Mouse (Mus musculus) kidney, postnatal 25 days (tissue): Measurements from ENCODE around the gene Helq.
A peak's percentile ranks its signal among the peaks of the same experiment; 100 is the strongest.

Experiments used
- DNase-seq, 2 experiments: peaks; one replicate each; pipeline ENCODE4 v3.0.0; 2021; ENCODE audit warnings: mixed read lengths in 2 of 2

The Helq gene

DNA sequence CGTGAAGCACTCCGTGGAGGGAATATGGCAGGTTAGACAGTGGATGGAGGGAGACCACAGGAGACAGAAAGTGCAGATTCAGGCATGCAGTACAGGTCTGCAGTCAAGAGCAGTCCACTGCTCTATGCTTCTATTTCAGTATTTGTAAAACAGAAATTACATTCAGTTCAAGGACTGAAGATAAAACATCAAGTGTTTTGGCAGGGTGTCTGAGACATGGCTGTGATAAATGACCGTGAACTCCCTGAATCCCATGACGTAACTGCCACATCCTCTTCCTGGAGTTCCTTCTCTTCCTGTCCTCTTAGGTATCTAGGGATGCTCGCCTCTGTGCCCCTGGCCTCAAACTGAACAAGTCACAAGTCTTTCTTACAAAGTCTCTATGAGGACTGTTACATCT lies 21.5 kb downstream of the Helq start:
- no peak for DNase-seq

DNA sequence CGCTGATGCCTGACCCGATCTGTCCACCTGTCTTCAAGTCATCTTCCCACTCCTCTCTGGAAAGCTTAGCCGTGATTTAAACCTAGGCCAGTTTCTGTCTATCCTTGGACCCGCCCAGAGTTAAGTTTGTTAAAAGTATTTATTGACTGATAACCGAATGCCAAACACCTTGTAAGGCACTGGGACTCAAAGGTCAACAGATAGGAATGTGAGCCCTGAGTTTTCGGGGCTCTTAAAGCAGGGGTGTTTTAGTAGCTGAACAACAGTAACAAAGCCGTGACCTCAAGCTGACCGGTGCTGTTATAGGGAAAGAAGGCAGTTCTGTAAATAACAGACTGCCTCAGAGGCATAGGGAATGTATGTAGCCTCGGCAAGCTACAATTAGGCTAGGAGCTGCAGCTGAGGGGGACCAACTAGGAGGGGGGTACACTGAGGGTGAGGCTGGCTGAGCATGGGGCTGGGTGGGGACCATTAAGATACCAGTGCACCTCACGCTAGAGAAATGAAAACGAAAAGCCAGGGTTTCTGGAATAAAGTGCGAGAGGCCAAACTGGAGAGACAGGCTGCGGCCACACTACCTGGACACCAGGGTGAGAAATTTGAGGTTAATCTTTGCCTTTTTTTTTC lies 22.5 kb downstream of the Helq start:
- no peak for DNase-seq

DNA sequence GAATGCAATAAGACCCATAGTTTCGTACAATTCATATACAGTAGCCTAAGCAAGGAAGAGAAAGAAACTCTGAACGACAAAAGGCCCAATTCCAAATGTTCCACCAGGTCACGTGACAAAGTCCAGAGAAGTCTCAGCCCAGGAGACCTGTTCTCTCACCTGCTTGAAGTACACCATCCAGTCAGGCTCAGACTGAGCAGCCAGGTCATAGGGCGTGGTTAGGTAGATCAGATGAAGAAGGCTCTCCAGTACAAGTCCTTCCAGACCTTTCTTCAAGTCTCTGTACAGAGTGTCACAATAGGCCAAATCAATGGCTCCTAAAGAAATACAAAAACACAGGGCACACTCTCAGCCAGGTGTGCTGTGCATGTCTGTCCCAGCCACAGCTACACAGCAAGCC lies 26.8 kb downstream of the Helq start:
- no peak for DNase-seq

DNA sequence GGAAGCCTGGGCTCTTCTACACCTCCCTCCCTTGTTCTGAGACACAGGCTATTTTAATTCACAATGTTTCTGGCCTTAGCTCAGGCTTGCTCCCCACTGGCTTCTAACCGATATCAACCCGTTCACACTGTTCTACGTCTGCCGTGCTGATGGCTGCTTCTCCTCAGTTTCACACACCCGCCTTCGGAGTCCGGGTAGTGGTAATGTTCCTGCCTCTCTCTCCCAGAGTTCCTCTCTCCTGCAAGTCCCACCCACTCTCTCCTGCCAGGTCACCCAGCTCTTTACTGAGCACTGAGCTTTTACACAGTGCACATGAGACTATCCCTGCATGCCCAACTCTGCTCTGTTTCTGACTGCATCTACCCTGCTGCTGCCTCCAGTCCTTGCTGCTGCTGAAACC lies 32.4 kb downstream of the Helq start:
- no peak for DNase-seq

DNA sequence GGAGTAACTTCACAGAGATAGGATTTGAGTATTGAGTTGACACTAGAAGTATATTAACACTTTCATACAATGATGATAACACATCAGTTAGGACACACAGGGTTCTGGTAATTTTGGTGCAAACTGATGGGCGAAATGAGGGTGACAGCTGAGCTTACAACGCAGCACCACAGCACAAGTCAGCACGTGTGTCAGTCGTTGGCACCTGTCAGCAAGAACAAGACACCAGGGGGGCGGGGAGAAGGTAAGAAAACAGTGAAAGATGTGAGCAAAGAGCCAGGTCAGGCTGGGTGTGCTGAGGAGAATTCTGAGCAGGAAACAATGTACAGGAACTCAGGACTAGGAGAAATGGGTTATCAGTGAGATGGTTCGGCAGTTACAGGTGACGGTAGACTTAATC lies 36.7 kb downstream of the Helq start:
- DNase-seq: no peak

DNA sequence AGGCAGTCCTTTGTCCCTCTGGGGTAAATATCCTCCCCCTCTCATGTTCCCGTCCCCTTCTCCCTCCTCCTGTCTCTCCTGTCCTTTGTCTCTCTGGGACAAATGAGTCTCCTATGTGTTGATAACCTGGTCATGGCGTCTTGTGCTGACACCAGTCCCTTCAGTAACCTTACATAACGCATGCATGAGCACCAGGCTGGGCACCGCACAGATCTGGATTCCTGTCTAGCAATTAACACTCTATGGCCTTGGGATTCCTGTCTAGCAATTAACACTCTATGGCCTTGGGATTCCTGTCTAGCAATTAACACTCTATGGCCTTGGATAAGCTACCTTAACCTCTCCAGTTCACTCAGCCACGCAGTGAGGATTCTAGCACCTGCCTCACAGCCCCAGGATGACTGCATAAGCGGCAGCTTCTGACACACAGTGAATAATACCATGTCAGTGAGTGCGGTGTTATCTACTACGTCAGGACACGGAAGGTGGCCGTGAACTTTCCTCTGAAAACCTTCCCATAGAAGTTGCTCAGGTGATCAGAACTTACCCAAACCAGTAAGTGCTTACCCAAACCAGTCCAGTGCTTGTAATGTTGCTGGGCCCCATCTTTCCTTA lies 38.2 kb downstream of the Helq start:
- DNase-seq: no peak

DNA sequence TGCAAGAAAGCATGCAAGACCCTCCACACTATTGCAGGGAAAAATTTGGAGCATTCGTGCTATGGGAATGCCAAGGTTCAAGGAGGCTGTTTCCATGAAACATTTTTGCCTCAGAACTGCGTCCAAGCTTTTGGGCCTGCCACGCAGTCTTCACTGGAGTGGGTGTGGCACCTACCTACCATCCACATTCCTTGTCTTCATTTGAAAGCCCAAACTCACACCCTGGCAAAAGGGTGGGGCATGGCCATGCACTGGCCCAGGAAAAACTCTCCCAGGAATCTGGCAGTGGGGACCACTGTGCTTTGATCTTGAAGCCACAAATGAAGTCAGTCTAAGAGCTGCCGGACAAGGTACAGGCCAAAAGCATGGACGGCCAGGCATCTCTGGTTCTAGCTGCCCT lies 40.3 kb downstream of the Helq start:
- DNase-seq: no peak

DNA sequence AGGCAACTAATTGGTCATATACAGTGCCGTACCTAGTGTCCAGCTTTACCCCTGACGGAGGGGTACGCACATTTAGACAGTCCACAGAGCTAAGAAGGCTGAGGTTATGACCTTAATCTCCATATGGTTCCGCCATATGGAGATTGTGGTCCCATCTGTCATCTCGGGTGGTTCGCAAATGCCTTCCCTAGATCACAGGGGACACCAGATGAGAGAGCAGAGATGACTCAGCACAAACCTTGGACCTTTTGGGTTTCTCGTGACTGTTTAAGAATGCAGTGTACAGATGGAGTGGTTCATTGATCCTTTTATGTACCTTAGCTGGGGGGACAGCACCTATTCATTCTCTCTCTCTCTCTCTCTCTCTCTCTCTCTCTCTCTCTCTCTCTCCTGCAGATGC lies 45.0 kb downstream of the Helq start:
- DNase-seq: no peak

DNA sequence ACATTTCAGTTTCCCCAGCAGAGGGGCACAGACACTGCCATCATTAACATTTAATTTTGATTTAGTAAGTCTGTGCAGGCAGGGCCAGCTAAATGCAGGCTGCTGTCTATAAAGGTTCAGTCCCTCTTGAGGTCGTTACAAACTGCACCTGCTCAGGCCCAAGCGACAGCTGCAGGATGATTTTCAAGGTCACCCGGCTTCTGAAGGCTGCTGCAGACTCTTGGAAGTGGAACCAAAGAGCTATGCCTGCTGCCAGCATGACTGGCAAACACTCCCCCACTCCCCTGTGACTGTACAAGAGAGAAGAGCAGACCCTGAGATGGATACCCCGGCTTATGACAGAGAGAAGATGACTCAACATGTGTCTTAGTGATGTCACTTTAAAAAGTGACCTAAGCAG lies 46.7 kb downstream of the Helq start:
- DNase-seq: no peak

DNA sequence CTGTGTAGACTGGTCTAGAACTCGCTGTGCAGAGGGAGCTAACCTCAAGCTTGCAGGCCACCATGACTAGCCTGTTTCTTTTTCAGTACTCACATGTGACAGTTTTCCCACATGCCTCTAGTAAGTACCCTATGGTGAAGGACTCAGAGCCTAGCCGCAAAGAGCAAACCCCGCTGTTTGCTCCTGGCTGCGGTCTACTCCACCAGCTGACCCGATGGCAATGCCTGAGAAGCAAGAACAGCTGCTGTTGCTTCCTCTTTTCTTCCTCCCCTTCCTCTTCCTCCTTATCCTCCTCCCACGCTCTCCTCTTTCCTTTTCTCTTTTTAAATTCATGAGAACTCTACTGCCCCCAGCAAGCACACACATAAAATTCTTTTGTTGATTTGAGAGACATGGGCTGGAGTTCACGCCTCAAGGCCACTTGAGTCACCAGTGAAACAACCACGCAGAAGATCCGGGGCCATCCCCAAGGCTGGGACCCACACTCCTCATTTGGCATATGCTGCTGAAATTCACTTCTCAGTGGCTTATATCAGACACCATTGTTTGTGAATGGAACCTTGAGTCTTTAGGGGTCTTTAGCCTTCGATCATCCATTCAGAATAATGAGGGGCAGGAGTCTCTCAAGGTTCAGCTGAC lies 47.7 kb downstream of the Helq start:
- DNase-seq: no peak

DNA sequence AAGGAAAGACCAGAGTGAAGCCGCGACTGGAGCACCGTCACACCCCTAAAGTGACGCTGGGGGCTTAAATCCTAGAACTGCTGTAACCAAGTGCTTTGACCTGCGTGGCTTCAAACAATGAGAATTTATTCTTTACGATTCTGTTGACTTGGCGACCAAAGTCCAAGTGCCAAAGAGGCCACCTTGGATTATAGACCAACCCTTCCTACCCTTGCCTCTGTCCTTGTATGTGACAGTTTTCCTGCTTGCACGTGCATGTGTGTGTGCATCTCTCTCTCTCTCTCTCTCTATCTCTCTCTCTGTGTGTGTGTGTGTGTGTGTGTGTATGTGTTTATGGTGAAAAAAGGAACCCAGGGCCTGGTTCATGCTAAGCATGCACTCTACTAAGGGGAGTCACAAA lies 59.6 kb downstream of the Helq start:
- DNase-seq: no peak

DNA sequence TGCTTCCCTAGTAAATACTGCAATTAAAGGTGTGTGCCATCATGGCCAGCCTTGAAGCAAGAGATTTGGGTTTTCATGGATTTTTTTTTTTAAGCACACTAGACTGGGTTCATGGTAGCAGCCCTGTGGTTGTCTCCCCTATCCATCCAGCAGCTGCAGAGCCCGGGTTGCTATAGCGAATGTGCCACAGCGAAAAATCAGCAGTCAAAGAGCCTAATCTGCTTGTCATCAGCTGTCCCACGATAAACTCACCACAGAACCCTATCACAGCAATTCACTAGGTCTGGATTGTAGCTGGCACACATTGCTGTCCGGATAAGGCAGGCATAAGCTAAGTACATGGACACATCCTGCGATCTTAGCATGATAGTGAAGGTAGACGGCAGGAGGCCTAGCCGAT lies 61.5 kb downstream of the Helq start:
- no peak for DNase-seq

DNA sequence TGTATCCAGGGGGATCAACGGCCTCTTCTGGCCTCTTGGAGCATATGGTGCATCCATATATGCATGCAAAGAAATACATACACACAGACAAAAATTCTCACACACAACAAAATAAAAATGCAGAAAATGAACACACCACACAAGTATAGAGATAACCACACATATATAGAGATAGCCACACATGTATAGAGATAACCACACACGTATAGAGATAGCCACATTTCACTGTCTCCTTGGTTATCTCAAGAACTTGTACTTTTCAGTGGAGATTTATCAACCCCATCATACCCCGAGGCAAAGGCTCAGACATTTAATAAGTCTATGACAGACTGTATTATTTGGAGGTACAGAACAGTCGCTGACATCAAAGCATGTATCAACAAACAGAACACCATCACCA lies 63.9 kb downstream of the Helq start:
- no peak for DNase-seq

DNA sequence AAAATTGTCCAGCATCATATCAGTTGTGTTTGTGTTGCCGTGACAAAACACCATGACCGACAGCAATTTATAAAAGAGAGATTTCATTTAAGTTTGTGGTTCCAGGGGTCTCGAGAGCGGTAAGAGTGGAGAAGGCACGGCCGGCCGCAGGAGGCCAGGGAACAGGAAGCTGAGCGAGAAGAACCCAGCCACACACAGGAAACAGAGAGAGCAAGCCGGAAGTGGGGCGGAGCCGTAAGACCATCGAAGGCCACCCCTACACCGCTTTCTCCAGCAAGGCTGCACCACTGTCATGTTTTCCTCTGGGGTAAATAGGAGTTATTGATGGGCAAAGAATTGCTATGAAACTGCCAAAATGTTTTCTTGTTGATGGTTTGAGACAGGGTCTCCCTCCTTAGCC lies 69.6 kb downstream of the Helq start:
- DNase-seq: no peak

DNA sequence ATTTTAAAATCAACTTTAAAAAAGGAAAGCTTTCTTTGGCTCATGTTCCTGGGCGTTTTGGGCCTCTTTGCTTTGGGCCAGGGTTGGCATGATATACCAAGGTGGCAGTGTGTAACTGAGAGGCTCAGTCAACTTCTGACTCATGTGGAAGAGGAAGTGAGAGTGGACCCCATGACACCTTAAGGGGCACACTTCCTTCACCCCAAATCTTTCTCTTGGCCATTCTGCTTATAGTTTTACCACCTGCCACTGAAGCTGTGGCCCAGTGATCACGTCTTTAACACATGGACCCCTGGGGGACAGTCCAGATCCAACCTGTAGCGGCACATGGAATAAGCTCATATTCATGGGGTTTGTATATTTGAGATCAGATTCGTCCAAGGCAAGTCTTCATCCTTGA lies 72.4 kb downstream of the Helq start:
- no peak for DNase-seq

DNA sequence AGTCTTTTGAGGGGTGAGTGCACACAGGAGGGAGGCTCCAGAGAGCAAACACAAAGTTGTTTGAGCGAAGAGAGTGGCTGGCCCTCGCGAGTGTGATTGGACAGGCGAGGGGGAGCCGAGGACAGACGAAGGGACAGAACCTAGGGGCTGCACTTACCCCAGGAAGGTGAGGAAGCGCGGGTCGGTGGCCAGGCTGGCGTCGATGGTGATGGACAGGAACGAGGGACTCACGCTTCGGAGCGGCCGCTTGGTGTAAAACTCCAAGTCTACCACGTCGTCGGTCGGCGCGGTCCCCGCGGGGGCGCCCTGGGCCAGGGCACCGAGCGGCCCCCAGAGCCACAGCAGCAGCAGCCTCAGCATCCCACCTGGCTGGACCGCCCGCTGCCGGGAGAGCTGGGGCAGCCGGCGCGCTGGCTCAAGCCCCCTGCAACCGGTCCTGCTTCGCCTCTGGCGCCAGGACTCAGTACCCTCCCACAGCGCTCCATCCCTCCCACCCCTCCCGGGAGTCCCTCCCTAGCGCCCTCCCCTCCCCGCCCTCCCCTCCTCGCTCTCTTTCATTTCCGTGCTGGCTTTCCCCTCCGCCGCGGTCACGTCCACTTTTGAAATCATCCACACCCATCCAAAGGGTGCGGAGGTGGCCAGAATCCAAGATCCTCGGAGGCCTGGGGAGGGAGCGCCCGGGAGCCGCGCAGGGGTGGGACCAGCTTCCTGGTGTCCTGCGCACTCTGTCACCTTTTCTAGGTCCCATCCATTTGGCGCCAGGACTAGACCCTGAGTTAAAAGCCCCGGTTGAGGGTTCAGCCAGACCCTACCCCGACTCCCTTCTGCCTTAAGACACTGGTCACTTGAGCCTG lies 78.9 kb downstream of the Helq start, which contains the start of gene Hpse:
TSS of gene Hpse (minus strand) at position 482 of the 854 bp plus-strand sequence.
- DNase-seq: peak; percentile 31 to 49

DNA sequence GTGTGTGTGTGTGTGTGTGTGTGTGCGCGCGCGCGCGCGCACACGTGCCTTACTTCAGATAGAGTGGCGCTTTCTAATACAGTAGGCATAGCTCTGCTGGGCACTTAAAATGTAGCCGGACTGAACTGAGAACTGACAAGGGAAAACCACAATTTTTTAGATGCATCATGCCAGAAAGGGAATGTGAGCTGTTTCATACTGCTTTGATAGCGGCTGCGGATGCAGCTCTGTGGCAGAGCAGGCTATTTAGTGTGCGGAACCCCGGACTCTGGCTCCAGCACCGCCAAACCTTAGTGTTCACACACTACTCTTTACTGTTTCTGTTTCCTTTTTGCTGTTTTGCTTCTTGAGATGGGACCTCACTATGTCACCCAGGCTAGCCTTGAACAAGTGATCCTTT lies 81.6 kb downstream of the Helq start:
- no peak for DNase-seq
